Mouse (Mus musculus): ENCODE measurements around the gene Rassf9.

The Rassf9 gene

GRCm38 (mm10) chr10:102511807-102512461, at the start of gene Rassf9:
Gene Rassf9 (plus strand): TSS chr10:102512222.
- DNase-seq = peak; percentile 68

GRCm38 (mm10) chr10:102469412-102469811, 42.6 kb upstream of the Rassf9 start:
- no peak for DNase-seq

- no peak for DNase-seq
Observed at GRCm38 (mm10) chr10:102490386-102490785, 21.6 kb upstream of the Rassf9 start, which contains the start of gene Nts. Gene Nts (minus strand): TSS chr10:102490486.

- DNase-seq = peak; percentile 42
Observed at GRCm38 (mm10) chr10:102491792-102492191, 20.2 kb upstream of the Rassf9 start.

- peak; percentile 58 for DNase-seq
Observed at GRCm38 (mm10) chr10:102498754-102499153, 13.3 kb upstream of the Rassf9 start.

GRCm38 (mm10) chr10:102507386-102507785, 4.6 kb upstream of the Rassf9 start:
- DNase-seq = no peak

GRCm38 (mm10) chr10:102511461-102511806, 588 bp upstream of the Rassf9 start:
- no peak for DNase-seq

GRCm38 (mm10) chr10:102514159-102514558, 2.1 kb downstream of the Rassf9 start:
- no peak for DNase-seq

GRCm38 (mm10) chr10:102527901-102528300, 15.9 kb downstream of the Rassf9 start:
- no peak for DNase-seq

- DNase-seq = no peak
Observed at GRCm38 (mm10) chr10:102553941-102554340, 41.9 kb downstream of the Rassf9 start.

GRCm38 (mm10) chr10:102562488-102562887, 50.5 kb downstream of the Rassf9 start:
- no peak for DNase-seq

GRCm38 (mm10) chr10:102577970-102578369, 65.9 kb downstream of the Rassf9 start:
- no peak for DNase-seq

- no peak for DNase-seq
Observed at GRCm38 (mm10) chr10:102594306-102594705, 82.3 kb downstream of the Rassf9 start.

Measured in lung, postnatal 10 days (tissue).